Mouse (Mus musculus) MN1 (cell line): ENCODE measurements around the gene Zfp335.

ENCODE experiments used
- DNase-seq: peaks from one replicate; pipeline ENCODE4 v3.0.0-alpha.2; 2016; ENCODE audit warnings: low spot score

Gene Zfp335

DNA sequence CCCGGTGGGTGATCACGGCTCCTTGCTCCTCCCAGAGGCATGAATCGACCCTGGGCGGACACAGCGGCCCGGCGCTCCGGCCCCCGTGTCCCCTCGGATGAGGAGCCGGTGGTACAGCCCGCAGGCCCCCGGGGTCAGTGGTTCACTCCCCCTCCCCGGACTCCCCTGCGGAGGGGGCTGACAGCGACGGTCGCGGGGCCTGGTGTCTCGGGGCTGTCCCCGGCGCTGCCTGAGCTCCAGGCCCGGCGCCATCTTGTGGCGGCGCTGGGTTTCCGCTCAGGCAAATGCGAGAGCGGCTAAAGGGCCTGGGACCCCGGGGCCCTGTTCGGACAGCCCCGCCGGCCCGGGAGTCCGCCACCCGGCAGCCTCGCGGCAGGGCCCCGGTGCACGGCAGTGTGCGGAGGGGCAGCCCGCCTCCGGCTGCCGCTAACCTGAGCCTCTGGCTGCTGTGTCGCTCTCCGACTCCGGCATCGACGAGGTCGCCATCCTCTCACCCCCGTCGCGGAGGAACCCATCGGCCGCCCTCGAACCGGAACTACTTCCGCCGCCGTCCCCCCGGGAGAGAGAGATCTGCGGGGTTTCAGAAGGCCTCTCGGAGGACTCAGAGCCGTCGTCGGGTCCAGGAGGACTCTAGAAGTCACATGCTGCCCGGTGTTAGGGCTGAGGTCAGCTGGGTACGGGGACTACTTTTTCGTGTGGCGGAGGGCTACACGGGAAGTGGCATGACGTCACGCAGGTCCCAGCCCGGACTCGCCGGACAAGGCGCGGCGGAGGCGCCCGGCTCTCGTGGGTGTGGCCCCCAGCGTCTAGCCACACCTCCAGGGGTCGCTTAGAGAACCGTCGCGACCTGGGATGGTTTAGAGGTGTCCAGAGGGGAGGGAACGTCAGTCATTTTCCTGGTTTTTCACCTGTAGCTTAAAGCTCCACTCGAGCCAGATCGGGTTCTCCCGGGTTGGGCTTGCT is at the start of gene Zfp335:
Zfp335 (minus strand) TSS at position 672 of the 963 bp plus-strand sequence.
- peak; percentile 95 for DNase-seq

DNA sequence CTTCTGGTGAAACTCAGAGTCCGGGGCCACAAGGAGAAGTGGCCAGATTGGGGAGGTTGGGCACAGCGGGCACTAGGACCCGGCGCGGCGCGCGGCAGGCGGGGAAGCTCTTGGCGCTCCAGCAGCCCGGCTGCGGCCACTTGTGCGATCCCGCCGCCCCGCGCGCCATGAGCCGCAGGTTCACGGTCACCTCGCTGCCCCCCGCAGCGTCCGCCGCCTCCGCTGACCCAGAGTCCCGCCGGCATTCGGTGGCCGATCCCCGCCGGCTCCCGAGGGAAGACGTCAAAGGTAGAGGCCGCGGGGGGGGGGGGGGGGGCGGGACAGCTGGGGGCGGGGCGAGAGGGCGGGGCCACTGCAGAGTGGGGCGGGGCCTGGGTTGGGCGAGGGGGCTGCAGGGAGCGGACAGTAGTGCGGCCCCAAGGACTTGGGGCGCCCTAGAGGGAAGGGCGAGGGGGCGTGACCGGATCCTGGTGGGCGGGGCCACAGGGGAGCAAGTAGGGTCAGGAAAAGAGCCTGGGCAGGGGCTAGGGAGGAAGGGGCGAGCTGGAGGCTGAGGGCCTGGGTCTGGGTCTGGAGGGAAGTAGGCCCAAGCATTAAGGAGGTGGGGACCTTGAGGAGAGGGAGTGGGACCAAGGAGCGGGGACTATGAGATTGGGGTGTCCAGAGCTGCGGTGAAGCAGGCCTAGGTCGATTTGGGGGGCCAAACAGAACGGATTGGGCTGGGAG is 49.3 kb upstream of the Zfp335 start, which contains the start of gene Slc12a5:
Slc12a5 (plus strand) TSS at position 87 of the 726 bp plus-strand sequence.
- peak; percentile 83 for DNase-seq

DNA sequence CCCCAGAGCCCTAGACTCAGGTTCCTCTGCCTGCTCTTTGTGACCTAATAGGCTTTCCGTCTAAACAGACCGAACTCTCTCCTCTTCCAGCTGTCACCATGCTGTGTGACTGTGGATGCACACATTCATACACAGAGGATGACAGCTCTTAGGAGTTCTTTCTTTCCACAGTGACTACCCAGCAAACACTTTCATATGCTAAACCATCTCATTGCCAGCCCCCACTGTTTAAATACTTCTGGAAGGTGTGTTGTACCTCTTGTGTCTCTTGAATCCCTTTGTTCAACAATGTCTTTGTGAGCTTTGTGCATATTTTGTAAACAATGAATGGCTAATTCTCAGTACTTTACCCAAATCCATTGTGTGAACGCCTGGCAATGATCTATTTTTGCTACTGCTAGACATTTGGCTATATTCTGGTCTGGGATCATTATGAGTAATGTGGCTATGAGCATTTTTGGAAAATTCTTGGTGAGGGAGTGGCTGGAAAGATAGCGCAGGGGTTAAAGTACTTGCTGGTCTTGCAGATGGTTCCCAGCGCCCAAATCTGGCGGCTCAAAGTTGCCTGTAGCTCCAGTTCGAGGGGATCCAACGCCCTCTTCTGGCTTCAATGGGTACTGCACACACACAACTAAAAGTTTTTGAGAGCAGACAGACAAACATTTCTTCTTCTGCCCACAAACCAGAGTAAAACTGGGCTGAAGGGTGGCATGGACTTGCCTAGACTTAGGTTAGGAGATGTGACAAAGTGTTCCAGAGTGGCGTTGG is 46.2 kb upstream of the Zfp335 start:
- no peak for DNase-seq

DNA sequence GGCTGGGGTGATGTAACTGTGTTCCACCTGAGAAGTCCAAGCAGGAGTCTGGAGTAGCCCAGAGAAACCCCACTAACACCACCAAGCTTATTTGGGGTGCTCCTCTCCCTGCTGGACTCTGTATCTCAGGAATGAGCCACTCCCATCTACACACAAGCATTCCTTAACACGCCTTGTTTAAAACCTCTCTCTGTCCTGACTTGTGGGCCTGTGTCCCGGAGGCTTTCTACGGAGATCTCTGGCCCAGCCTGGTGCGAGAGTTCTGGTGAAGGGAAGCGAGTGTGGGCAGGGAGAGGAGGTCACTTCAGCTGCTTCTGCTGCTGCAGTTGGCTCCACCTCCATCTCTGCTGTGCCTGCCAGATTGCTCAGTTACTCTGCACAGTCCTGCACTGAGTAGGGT is 44.6 kb upstream of the Zfp335 start:
- DNase-seq, result no peak

DNA sequence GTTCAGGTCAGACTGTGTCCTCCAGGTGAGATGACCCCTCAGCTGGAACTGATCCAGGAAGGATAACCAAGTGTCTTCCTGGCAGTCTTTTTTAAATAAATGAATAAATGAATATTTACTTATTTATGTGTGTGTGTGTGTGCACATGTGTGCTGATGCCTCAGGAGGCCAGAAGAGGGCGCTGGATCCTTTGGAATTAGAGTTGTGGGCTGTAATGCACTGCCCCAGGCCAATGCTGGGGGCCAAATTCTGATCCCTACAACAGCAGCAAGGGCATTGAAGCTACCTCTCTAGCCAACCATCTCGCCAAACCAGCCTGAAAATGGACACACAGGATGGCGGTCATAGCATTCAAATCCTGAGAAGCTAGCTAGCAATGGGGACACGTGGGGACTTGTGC is 44.2 kb upstream of the Zfp335 start:
- DNase-seq, result no peak

DNA sequence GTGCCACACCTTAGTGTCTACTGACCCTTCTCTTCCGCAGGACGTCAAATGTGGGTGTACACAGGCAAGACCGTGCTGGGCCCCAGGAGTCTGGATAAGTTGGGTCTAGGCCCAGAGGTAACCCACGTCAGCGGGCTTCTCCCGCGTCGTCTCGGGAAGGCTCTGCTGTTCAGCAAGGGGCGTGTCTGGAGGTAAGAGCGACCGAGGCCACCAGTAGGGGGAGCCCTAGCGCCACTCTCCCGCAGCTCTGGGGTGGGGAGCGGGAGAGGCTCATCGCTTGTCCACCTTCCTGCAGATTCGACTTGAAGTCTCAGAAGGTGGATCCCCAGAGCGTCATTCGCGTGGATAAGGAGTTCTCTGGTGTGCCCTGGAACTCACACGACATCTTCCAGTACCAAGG is 41.7 kb upstream of the Zfp335 start:
- peak; percentile 91 for DNase-seq

DNA sequence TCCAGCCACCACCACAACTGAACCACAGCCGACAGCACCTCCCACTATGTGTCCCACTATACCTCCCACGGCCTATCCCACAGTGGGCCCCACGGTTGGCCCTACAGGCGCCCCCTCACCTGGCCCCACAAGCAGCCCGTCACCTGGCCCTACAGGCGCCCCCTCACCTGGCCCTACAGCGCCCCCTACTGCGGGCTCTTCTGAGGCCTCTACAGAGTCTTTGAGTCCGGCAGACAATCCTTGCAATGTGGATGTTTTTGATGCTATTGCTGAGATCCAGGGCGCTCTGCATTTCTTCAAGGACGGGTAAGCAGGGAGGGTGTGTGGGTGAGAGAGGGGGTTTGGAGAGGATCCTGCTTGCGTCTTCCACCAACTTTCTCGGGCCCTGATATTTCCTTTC is 40.9 kb upstream of the Zfp335 start:
- no peak for DNase-seq

DNA sequence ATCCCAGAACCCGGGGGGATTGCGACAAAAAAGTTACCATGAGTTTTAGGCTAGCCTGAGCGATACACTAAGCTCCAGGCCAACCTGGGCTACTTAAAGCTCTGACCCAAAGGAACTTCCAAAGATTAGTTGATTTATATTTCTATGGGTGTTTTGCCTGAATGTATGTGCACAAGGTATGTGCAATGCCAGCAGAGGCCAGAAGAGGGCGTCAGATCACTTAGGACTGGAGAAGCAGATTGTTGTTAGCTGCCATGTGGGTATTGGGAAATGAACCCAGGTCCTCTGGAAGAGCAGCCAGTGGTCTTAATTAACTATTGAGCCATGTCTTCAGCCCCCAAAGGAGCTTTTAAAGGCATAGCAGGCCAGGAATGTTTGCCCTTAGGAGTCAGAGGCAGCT is 40.2 kb upstream of the Zfp335 start:
- no peak for DNase-seq

DNA sequence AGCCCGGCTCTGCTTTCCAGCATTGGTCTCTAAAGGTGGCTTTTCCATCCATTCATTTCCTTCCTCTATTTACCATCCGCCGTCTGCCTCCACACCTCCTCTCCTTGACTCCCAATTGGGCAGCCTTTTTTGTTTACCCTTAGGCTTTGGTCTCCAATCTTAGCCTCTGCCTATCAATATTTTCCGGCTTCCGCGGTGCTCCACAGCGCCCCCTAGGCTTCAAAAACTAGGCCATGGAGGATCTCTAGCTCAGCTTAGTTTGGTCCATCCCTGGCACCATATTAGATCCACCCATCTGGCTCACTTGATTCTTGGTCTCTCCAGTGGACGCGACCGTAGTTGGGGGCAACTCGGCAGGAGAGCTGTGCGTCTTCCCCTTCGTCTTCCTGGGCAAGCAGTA is 38.9 kb upstream of the Zfp335 start:
- no peak for DNase-seq

DNA sequence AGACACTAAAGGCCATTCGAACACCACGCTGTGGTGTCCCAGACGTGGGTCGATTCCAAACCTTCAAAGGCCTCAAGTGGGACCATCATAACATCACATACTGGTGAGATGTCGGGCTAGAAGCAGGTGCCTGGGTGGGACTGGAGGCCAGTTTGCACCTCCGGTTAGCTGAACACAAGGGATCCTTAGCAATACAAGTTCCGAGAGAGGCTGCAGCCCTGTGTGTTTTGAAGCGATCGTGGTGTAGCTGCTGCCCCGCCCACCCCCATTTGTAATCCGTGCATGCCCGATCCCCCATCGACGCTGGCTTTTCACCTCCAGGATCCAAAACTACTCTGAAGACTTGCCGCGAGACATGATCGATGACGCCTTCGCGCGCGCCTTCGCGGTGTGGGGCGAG is 37.4 kb upstream of the Zfp335 start:
- no peak for DNase-seq

DNA sequence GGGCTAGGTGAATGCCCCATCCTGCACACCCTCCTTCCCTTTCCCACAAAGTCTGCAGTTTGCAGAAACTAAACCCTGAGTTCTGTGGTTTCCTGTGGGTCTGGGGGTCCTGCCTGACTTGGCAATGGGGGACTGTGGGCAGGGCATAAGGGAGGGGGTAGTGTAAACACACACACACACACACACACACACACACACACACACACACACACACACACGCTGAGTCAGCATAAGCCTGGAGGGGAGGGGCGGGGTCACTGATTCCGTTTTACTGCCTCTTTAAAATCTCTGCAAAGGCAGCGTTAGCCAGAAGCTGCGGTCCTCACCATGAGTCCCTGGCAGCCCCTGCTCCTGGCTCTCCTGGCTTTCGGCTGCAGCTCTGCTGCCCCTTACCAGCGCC is 36.4 kb upstream of the Zfp335 start:
- DNase-seq, result no peak

DNA sequence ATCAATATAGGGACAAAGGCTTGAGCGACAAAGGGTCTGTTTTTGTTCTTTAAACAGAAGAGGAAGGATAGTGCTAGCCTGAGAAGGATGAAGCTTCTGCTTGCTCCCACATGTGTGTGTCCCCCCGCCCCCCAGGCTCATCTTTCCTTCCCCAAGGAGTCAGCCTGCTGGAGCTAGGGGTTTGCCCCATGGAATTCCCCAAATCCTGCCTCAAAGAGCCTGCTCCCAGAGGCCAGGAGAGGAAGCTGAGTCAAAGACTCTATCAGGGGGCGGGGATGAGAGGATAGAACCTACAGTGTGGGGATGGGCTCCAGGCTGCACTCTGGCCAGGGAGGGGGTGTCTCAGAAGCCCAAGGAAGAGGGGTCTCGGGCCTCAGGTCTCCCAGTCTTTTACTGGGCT is 35.9 kb upstream of the Zfp335 start:
- DNase-seq, result no peak

DNA sequence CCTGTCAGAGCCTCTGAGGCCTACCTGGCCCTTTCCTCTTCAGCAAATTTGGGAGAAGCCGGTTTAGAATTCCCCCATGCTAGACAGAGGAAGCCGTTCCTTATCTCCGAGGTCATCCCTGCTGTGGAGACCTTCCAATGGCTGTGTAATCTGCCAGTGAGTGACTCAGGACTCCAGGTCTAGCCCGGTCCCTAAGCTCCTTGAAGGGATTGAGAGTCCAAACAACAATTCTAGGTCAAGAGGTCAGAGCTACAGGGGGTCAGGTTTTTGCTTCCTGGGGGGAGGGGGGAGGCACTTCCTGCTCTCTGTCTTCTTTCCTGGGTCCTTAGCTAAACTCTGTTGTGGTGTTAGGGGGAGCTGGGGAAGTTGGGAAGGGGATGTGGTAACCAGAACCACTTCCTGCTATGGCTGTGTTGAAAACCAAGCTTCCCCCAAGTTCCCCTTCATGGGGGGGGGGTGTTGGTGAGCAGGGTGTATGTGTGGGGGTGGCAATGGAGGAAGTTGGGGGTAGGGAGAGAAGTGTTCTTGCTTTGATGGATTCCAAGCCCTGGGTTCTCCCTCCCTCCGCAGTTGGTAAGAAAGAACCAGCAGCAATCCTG is 31.2 kb upstream of the Zfp335 start:
- peak; percentile 22 for DNase-seq

DNA sequence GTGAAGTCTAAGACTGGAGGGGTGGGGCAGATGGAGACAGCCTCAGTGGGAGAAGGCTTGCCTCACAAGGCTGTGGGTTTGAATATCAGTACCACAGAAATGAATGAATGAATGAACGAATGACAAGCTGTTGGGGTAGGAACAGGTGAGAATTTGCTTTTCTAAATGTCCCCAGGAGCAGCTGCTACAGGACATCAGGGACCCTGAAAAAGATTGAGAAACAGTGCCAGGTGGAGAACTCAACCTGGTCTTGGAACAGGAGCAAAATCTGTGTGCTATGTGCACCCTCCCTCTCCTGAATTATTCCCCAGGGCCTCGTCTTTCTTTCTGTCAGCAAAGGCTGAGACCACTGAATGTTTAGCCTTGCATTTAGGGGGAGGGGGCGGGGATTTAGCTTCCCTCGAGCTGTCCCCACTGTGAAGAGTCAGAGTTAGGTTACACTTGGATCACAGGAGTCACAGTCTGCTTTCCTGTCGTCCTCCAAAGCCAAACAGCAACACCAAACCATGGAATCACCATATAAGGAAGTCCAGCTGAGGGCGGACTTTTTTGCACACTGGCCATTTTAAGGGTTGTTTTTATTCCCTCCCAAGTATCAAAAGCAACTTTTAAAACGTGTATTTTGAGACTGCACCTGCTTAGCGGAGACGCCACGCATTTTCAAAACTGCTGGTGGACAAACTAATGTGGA is 28.7 kb upstream of the Zfp335 start, which contains the start of gene Mmp9:
Mmp9 (plus strand) TSS at position 641 of the 691 bp plus-strand sequence.
- DNase-seq, result no peak

DNA sequence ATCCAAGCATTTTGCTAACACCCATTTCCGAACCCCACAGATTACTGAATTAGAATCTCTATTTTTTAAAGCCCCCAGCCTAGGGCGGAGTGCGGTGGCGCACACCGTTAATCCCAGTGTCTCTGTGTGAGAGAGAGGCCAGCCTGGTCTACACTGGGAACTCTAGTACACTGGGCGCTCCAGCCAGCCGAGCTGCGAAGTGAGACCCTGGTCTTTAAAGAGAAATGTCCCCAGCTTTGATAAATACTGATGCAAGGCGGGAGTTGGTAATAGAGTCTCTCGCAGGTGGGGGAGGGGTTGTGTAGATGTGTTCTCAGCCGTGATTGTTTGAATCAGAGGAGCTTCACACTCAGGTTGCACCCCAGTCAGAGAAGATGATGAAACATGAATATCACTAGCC is 27.5 kb upstream of the Zfp335 start:
- peak; percentile 11 for DNase-seq

DNA sequence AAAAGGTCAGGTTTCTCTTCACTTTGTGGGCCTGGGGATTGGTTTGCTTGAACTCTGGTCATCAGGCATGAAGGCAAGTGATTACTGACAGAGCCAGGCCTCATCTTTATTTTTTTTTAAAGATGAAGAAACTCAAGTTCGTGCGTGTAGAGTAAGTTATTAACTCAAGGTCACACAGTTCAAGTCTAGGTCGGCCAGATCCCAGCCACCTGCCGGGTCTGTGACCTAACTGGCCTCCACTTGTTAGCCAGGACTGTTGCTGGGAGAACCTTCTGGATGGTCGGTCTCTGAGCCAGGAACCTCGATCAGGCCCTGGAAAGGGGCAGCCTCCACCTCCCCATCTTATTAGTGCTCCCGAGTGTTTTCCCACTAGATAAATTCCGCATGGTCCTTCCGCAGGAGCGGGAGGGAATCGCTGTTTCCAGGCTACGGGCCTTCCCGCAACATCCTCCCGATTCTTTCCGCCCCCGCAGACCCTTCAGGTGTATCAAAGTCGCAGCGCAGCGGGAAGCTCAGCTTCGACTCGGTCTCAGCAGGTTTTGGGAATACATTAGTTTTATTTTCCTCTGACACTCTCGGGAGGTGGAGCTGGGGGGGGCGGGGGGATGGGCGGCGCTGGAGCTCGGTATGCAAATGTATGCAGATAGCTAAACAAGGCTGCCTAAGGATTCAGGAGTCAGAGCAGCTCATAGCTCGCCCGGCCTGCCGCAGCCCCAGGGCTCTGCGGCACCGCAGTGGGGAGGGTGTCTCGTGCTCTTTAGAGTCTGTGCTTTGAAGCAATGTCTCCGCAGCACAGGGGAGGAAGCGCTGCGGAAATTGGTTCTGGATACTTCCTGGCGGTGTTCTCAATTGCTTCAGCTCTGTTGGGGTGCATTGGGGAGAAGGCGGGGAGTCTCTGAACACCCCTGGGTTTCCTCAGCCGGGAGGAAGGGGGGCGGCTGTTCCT is 26.9 kb upstream of the Zfp335 start:
- peak; percentile 80 for DNase-seq

DNA sequence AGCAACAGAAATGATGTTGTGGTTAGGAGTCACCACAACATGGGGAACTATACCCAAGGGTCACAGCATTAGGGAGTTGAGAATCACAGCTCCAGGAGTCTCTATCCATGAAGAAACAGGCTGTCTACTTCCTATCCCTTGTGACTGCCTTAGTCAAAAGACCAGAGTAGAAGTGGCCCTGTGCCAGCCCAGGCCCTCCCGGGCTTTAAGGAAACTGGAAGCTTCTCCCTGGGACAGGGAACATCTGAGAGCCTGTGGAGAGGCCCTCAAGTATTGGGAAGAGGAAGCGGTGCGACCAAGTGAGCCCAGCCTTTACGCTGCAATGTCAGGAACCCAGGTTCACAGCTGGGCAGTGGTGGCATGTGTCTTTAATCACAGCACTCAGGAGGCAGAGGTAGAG is 24.4 kb upstream of the Zfp335 start:
- no peak for DNase-seq

DNA sequence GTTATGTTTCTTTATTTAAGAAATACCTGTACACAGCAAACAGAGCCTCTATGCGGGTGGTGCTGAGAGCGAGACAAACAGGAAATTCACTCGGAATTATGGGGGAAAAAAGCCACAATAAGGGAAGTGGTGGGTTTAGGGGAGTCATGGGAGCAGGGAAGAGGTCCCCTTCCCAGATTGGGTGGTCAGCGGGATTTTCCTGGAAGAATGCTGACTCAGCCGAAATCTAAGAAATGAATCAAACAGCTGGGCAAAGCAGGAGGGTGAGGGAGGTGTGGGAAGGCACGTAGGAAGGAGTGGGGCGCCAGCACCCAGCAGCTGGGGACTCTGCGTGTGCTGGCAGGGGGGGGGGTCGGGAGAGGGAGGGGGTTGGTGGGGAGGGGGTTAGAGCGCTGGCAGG is 22.0 kb upstream of the Zfp335 start:
- no peak for DNase-seq

DNA sequence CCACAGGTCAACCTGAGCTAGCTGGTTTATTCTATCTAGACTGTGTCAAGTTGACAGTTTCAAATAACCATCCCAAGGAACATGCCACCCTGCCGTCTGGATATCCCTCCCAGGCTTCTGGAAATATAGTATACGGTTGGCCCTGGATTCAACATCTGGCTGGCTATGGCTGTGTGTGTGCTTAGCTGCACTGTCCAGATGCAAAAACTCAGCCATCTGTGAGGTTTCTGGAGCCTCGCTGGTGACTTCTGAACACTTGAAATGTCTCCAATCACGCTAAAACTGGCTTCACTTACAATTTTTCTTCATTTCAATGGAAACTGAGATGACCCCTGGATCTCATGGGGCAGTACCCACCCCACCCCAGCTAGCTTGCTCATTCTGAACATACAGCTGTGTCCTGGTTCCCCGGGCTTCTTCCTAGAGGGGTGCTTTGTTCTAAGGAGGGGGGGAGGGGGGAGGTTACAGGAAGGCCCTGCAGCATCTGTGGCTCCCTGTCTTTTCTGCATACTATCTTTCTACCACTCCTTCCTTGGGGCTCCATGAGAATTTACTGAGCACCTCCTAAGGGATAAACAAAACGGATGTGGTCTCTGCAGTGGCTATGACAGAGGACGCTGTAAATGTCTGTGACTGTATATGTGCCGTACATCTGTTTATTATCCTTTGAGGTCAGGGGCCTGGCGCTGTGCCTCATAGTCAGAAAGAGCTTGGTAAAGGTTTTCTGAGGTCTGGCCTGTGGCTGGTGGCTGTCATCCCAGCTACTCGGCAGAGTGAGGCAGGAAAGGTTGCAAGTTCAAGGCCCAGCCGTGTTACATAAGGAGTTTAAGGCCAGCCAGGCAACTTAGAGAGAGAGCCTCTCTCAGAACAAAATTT is 19.4 kb upstream of the Zfp335 start:
- DNase-seq, result no peak
